Mouse (Mus musculus): ENCODE data around the gene Alx3.

DNA sequence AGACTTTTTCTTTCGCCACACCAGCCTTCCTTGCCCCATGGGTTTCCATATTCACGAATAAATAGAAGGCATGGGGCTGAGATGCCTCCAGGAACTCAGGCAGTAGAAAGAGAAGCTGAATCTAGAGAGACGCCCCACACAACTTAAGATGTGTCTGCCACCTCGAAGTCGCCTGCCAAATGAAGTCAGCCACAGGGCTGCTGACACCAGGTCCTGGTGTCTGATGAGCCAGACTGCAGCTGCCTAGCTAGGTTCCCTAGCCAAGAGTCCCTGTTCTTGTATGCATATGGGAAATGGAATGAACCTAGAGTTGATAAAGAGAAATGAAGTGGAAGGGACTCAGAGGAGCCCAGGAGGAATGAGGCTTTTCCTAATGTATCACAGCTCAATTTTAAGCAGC, 49.6 kb upstream of the Alx3 start:
- TF ChIP-seq CTCF (conservative IDR thresholded peaks at IDR 0.05; ENCODE audit: low read length), result no peak
- no peak for TF ChIP-seq NANOG (IDR thresholded peaks at IDR 0.05; ENCODE audit: borderline replicate concordance, low read length)
